Comparison of ENCODE assay signal across 8 mouse cellular contexts in the genomic region with DNA sequence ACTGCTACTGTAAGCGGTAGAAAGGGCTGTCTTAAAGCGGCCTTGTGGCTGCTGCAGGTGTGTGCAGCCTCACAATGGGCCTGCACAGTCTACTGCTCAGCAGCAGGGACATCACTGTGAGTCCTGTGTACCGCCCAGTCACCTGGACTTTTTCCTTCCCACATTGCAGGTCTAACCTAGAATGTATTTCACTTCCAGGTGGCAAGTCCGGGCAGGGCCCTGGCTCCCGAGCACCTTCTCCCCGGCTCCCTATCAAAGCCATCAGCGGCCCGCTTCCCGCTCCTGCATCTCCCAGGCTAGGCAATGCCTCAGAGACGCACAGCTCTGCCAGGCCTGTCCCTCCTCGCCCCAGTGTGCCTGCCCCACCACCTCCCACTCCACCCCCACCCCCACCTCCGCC. TPM values are rescaled to one million over a fixed set of nuclear protein-coding genes. Genes with fewer than 3 reads are reported as not detected.
A peak's percentile ranks its signal among the peaks of the same experiment; 100 is the strongest.
DNase-seq lines count a peak whose midpoint lies in the region; ATAC-seq and TF ChIP-seq lines count a peak whose summit lies in the region.

No protein-coding gene starts in this region.

- H3K4me2 ChIP-seq in lung, embryonic 14.5 days, result peak overlapping the region; percentile 57
- H3K4me2 ChIP-seq in embryonic facial prominence, embryonic 12.5 days (replicated peaks), result peak overlapping the region; percentile 64
- H3K4me2 ChIP-seq in hindbrain, embryonic 15.5 days, result peak overlapping the region; percentile 53
- peak overlapping the region; percentile 69 for H3K4me2 ChIP-seq in neural tube, embryonic 12.5 days (replicated peaks)

- no peaks in the 10 kb centered on the region for H3K4me1 ChIP-seq in lung, embryonic 14.5 days (ENCODE audit: insufficient read depth)
- peaks cover 9% of the 10 kb centered on the region for H3K4me1 ChIP-seq in embryonic facial prominence, embryonic 12.5 days
- H3K4me1 ChIP-seq in hindbrain, embryonic 15.5 days (replicated peaks), result peaks cover 9% of the 10 kb centered on the region
- peaks cover 10% of the 10 kb centered on the region for H3K4me1 ChIP-seq in neural tube, embryonic 12.5 days

- no peaks in the 10 kb centered on the region for H3K36me3 ChIP-seq in lung, embryonic 14.5 days (ENCODE audit: insufficient read depth)
- no peaks in the 10 kb centered on the region for H3K36me3 ChIP-seq in embryonic facial prominence, embryonic 12.5 days
- no peaks in the 10 kb centered on the region for H3K36me3 ChIP-seq in hindbrain, embryonic 15.5 days
- no peaks in the 10 kb centered on the region for H3K36me3 ChIP-seq in neural tube, embryonic 12.5 days

- no peak overlapping the region; the same call in 1 of the 2 replicates for H3K27ac ChIP-seq in lung, embryonic 14.5 days (ENCODE audit: low read depth)
- H3K27ac ChIP-seq in embryonic facial prominence, embryonic 12.5 days, result no peak overlapping the region
- no peak overlapping the region for H3K27ac ChIP-seq in hindbrain, embryonic 15.5 days (replicated peaks)
- no peak overlapping the region for H3K27ac ChIP-seq in neural tube, embryonic 12.5 days

- peaks cover 13% of the 10 kb centered on the region for H3K27me3 ChIP-seq in lung, embryonic 14.5 days (ENCODE audit: insufficient read depth, low read length)
- peaks cover 14% of the 10 kb centered on the region for H3K27me3 ChIP-seq in embryonic facial prominence, embryonic 12.5 days
- no peaks in the 10 kb centered on the region for H3K27me3 ChIP-seq in hindbrain, embryonic 15.5 days
- H3K27me3 ChIP-seq in neural tube, embryonic 12.5 days (replicated peaks), result peaks cover 2% of the 10 kb centered on the region; the same call in 1 of the 2 replicates

- no peaks in the 10 kb centered on the region for H3K9me3 ChIP-seq in lung, embryonic 14.5 days (ENCODE audit: low read depth, low read length)
- H3K9me3 ChIP-seq in embryonic facial prominence, embryonic 12.5 days, result 0 out of 2 replicates have a peak, but pooled peaks cover 3% of the 10 kb centered on the region
- H3K9me3 ChIP-seq in hindbrain, embryonic 15.5 days, result no peaks in the 10 kb centered on the region
- no peaks in the 10 kb centered on the region for H3K9me3 ChIP-seq in neural tube, embryonic 12.5 days

- H3K9ac ChIP-seq in lung, embryonic 14.5 days, result 0 out of 2 replicates have a peak overlapping the region, but pooled peaks have one; percentile 23
- no peak overlapping the region for H3K9ac ChIP-seq in embryonic facial prominence, embryonic 12.5 days
- 0 out of 2 replicates have a peak overlapping the region, but pooled peaks have one; percentile 17 for H3K9ac ChIP-seq in hindbrain, embryonic 15.5 days
- peak overlapping the region; percentile 45; the same call in 1 of the 2 replicates for H3K9ac ChIP-seq in neural tube, embryonic 12.5 days

- WGBS in lung, embryonic 14.5 days, result 17% methylated on average over 12 of the region's 12 CpGs
- 23% methylated on average over 11 of the region's 12 CpGs for WGBS in embryonic facial prominence, embryonic 12.5 days
- 18% methylated on average over 12 of the region's 12 CpGs for WGBS in hindbrain, embryonic 15.5 days
- whole genome bisulfite sequencing in neural tube, embryonic 12.5 days, result 12% methylated on average over 12 of the region's 12 CpGs

- no peak for TF ChIP-seq CTCF in lung, embryonic 14.5 days (IDR thresholded peaks at IDR 0.05; ENCODE audit: low read depth)

- ATAC-seq in lung, embryonic 14.5 days (ENCODE audit: insufficient read depth), result peak; percentile 61
- 0 out of 2 replicates have a peak, but pooled peaks have one; percentile 8 for ATAC-seq in embryonic facial prominence, embryonic 12.5 days (ENCODE audit: insufficient number of reproducible peaks, insufficient read depth, low FRiP score, low TSS enrichment)
- ATAC-seq in hindbrain, embryonic 15.5 days (ENCODE audit: low FRiP score, low read depth), result peak; percentile 77
- ATAC-seq in neural tube, embryonic 12.5 days (ENCODE audit: low FRiP score, low read depth), result peak; percentile 62
- ATAC-seq in frontal cortex, adult (ENCODE audit: low TSS enrichment), result no peak

- DNase-seq in lung, embryonic 14.5 days, result no peak
- no peak for DNase-seq in lung, postnatal 14 days
- DNase-seq in left cerebral cortex, adult 8-10 months (ENCODE audit: low spot score in 2 of 2), result no peak
- DNase-seq in cerebellum, adult 8-10 months, result no peak

- peak overlapping the region; percentile 22; the same call in 1 of the 2 replicates for H3K4me3 ChIP-seq in lung, embryonic 14.5 days (ENCODE audit: low read depth, low read length)
- H3K4me3 ChIP-seq in embryonic facial prominence, embryonic 12.5 days, result peak overlapping the region; percentile 30
- H3K4me3 ChIP-seq in hindbrain, embryonic 15.5 days, result peak overlapping the region; percentile 24
- H3K4me3 ChIP-seq in neural tube, embryonic 12.5 days, result peak overlapping the region; percentile 26

RNA-seq across cellular contexts. Expression of a gene that starts 55.6 kb away (rescaled TPM):
- polyA plus RNA-seq in lung, embryonic 14.5 days (2014; fragmentation: Nextera tagmentation; extraction: Ambion mirVana), result 1.9 and 2.2 TPM in 2 replicates
- 1.4 and 2.2 TPM in 2 replicates for polyA plus RNA-seq in embryonic facial prominence, embryonic 12.5 days (2016; fragmentation: Nextera tagmentation; extraction: Ambion mirVana)
- 2.4 and 3.2 TPM in 2 replicates for polyA plus RNA-seq in hindbrain, embryonic 15.5 days (2015; fragmentation: Nextera tagmentation; extraction: Ambion mirVana)
- polyA plus RNA-seq in neural tube, embryonic 12.5 days (2016; fragmentation: Nextera tagmentation; extraction: Ambion mirVana), result 1.4 and 2.1 TPM in 2 replicates
- 10 to 100 TPM; 84.4 to 96.0 (median 89.1) TPM for total RNA-seq in left cerebral cortex, adult 8-10 months (2022)
